Mouse (Mus musculus) retina, postnatal 7 days (tissue): ENCODE results near the gene Fggy.
A peak's percentile ranks its signal among the peaks of the same experiment; 100 is the strongest.

Source experiments
- DNase-seq: peaks from one replicate; pipeline ENCODE4 v3.0.0-alpha.2; 2012; ENCODE audit warnings: low read depth, low spot score

The Fggy gene

DNA sequence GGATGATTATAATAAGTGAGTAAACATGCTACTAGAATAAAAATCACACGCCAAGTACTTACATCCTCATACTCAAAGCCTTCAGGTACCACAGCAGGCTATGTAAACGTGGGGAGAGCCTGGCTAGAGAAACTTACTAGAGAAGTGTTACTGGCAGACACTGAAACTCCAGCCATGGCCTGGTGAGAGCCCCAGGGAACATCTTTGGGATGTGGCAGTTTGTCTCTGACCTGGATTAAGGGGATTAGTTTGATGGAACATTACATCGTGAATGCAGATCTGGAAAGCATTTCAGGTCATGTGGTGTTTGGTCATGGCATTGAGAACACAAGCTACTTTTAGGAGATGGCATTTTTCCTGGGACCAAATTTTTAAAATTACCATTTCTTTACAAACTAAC lies 303.3 kb downstream of the Fggy start:
- DNase-seq: no peak

GRCm38 (mm10) chr4:95861074-95861473 lies 303.8 kb downstream of the Fggy start:
- no peak for DNase-seq

- no peak for DNase-seq
Observed at GRCm38 (mm10) chr4:95861741-95862155, 304.4 kb downstream of the Fggy start.

DNA sequence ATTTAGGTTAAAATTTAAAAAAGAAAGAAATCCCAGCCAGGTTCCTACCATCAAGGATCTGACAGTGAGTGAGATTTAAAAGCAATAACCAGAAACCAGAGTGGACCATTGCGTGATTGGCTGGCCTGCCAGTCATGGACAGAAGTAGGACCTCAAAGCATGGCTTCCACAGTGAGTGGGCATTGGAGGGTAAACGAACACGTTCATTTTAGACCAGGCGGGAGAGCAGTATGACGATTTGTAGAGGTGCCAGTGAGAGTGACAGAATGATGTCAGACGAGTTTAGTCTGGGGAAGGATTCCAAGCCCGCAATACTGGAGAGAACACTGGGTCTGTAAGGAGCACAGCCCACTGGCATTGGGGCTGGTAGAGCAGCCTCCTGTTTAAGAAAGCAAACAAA lies 305.0 kb downstream of the Fggy start:
- no peak for DNase-seq

- no peak for DNase-seq
Observed at GRCm38 (mm10) chr4:95862781-95863499, 305.6 kb downstream of the Fggy start.

GRCm38 (mm10) chr4:95863500-95863803 lies 306.1 kb downstream of the Fggy start:
- DNase-seq: no peak

DNA sequence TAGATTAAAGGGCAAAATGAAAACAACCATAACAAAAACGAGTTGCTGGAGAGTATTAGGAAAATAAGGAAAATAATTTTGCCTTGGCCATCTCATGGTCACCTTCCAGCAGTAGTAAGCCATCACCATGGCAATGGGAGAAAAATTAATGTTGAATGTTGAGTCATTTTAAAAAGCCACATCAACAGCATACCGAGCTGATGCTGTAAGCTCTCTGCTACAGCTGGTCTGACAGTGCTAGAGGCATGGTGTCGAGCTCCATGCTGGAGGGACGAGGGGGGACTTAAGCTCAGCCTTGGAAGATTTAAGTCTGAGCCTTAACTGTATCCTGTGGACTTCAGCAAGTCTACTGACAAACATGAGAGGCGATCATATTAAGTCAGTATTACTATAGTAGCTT lies 307.9 kb downstream of the Fggy start:
- DNase-seq: no peak

- no peak for DNase-seq
Observed at GRCm38 (mm10) chr4:95865882-95866281, 308.6 kb downstream of the Fggy start.

GRCm38 (mm10) chr4:95867103-95867502 lies 309.8 kb downstream of the Fggy start:
- DNase-seq: no peak

DNA sequence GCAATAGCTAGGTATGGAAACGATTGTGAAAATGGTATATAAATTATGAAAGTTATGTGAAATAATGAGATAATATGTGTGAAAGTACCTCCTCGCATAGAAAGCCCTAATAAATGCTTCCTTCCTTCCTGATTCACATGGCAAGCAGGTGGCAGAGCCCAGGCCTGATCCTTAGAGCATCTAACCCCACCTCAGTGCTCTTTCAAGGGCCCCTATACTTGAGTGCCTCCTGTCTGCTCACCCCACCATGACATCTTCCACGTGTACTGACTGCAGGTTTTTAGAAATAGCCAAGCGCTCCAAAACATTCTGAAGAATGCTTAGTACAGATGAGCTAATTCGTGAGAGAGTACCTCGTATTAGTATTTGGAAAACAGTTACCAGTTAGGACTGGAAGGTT lies 311.0 kb downstream of the Fggy start:
- no peak for DNase-seq

DNA sequence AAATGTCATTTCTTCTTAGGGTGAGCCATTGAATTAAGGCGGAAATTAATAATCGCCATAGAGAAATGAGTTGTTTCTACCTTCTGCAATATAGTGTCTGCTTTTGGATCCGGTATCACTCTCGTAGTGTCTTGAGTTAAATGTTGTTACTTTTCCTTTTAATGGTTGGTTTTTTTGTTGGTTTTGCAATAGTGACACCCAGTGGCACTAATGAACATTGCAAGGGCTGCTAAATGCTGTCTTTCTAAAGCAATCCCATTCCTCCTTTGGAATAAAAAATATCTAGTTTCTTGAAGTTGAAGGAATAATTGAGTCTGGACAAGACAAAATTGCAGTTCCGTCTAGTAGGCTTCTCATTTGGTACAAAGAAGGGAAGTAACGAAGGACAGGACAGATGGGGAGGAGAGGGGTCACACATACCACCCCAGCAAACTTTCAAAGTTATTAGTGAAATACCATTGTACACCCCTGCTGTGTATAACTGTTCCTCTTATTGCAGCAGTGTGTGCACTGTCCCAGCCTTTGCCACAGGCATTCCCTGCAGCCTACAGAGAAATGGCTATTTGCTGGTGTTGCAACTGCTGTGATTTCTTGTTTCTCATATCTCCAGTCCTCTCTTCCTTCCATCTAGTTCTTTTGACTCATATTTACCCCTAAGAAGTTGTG lies 314.0 kb downstream of the Fggy start:
- peak; percentile 42 for DNase-seq

- DNase-seq: no peak
Observed at GRCm38 (mm10) chr4:95875896-95876295, 318.6 kb downstream of the Fggy start.

- DNase-seq: no peak
Observed at GRCm38 (mm10) chr4:95877436-95877835, 320.1 kb downstream of the Fggy start.

GRCm38 (mm10) chr4:95881751-95882350 lies 324.5 kb downstream of the Fggy start:
- no peak for DNase-seq

- DNase-seq: no peak
Observed at GRCm38 (mm10) chr4:95884184-95885145, 327.2 kb downstream of the Fggy start.

DNA sequence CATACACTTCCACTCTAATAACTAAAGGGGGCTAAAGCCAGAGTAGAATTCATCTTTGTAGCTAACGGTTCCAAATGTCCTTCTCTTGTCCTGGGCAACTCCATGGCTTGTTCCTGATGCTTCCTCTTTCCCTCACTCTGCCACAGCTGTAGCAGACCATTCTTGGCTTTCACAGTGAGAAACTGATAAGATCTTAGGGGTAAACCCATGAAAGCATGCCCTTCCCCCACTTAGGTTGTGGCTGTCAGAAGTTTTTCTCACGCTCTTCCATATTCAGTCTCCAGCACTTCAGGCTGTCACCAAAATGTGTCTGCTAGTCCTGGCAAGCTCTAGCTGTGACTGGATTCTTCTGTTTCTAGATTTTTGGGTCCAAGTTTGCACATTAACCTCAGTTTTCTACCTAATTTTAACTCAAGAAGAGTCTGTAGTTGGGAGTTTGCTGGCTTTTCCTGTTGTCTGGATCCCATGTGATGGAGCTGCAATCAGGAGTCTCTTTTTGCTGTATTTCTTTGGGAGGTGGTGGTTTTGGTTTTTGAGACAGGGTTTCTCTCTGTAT lies 338.0 kb downstream of the Fggy start:
- no peak for DNase-seq

GRCm38 (mm10) chr4:95896571-95896970 lies 339.3 kb downstream of the Fggy start:
- no peak for DNase-seq

- no peak for DNase-seq
Observed at GRCm38 (mm10) chr4:95897236-95897874, 340.0 kb downstream of the Fggy start.

GRCm38 (mm10) chr4:95898714-95899113 lies 341.4 kb downstream of the Fggy start:
- no peak for DNase-seq

- DNase-seq: no peak
Observed at GRCm38 (mm10) chr4:95899926-95900712, 342.8 kb downstream of the Fggy start.
